Mouse (Mus musculus) embryonic fibroblast, embryonic 13.5 days (primary cell): ENCODE data around the gene Esf1. TPM values are rescaled to one million over a fixed set of nuclear protein-coding genes. Genes with fewer than 3 reads are reported as not detected.
A peak's percentile ranks its signal among the peaks of the same experiment; 100 is the strongest.
"Not testable (repeated sequence)": the region's sequence is repeated elsewhere in the genome, so short reads cannot be mapped to it uniquely, and the experiment has no call there.

Experiments
- H3K27ac ChIP-seq: 2 replicates; pipeline ENCODE4 v1.5.1; 2012; ENCODE audit warnings: low read length, control low read depth, inconsistent platforms; ENCODE audit not compliant: insufficient read depth
- H3K4me1 ChIP-seq: 2 replicates; pipeline ENCODE4 v1.6.1; 2011; ENCODE audit warnings: low read length; ENCODE audit not compliant: control insufficient read depth, insufficient read depth
- H3K4me3 ChIP-seq: 2 replicates; pipeline ENCODE4 v1.5.1; 2011; ENCODE audit warnings: mild to moderate bottlenecking, control low read depth, low read length; ENCODE audit not compliant: insufficient read depth
- CTCF ChIP-seq: IDR thresholded peaks from 2 replicates; pipeline ENCODE4 v1.5.1; 2011; ENCODE audit warnings: mild to moderate bottlenecking, control low read depth, low read length, moderate library complexity, borderline replicate concordance; ENCODE audit not compliant: insufficient read depth
- POLR2A ChIP-seq: IDR thresholded peaks from 2 replicates; pipeline ENCODE4 v1.6.1; 2011; ENCODE audit warnings: low read depth, mild to moderate bottlenecking, control low read depth, low read length, moderate library complexity
- polyA plus RNA-seq: library from polyadenylated mRNA; stranded (reverse); fragments of >200 nt; gene quantifications from 2 replicates; pipeline ENCODE4 v1.2.4, GENCODE M21; 2011; ENCODE audit warnings: low read depth; ENCODE audit not compliant: missing spikeins, insufficient read length

Esf1 gene
- polyA plus RNA-seq, result 29.3 and 32.7 TPM in 2 replicates

DNA sequence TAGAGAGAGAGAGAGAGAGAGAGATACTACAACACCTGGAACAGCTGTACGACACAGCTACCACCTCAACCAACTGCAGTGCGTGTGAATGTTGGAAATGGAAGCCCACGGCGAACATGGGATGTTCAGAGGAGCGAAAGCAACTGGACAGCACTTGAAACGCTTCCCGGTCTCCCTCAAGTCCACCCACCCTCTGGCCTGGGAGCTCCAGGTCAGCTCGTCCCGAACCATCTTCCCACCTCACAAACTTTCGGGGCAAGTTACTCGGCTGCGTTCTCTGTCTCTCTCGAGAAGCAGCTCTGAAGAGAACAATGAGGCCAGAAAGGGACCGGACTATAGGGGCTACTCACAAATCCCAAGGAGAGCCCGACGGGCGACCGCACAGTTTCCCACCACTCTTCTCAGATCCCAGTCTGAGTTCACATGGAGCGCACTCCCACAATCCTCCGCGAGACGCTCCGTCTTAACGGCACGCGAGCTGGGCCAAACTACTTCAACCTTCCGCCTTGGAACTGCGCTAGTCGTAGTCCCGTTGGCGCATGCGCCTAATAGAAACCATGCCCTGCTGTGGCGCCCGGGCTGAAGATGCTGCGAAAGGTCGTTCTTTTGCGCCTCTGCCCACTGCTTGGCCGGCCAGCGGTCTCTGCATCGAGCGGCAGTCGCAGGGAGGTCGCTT lies at the start of gene Esf1, which contains the start of gene Ndufaf5:
Gene Esf1 (minus strand): TSS at position 438 of the 676 bp plus-strand sequence.
Gene Ndufaf5 (plus strand): TSS at position 523 of the 676 bp plus-strand sequence.
- peak within 1 kb of the TSS; percentile 97 for H3K4me3 ChIP-seq
- TF ChIP-seq POLR2A, result peak; percentile 89
- no peak for TF ChIP-seq CTCF
- 0 out of 2 replicates have a peak within 1 kb of the TSS, but pooled peaks have one; percentile 50 for H3K27ac ChIP-seq
- no peaks in the 10 kb centered on the region for H3K4me1 ChIP-seq

GRCm38 (mm10) chr2:140215965-140216364 lies 45.6 kb upstream of the Esf1 start:
- no peak for TF ChIP-seq CTCF
- TF ChIP-seq POLR2A, result no peak
- no peak overlapping the region for H3K27ac ChIP-seq
- H3K4me1 ChIP-seq, result no peaks in the 10 kb centered on the region
- no peak overlapping the region for H3K4me3 ChIP-seq

GRCm38 (mm10) chr2:140215415-140215814 lies 45.1 kb upstream of the Esf1 start:
- Histone ChIP-seq H3K27ac (no peak overlapping the region), H3K4me3 (no peak overlapping the region), H3K4me1 (no peaks in the 10 kb centered on the region)
- TF ChIP-seq CTCF, result no peak
- TF ChIP-seq POLR2A, result no peak

GRCm38 (mm10) chr2:140214519-140215027 lies 44.2 kb upstream of the Esf1 start:
- Histone ChIP-seq H3K4me3 (no peak overlapping the region), H3K4me1 (no peaks in the 10 kb centered on the region), H3K27ac (no peak overlapping the region)
- TF ChIP-seq CTCF (no peak), POLR2A (no peak)

GRCm38 (mm10) chr2:140203756-140204155 lies 33.4 kb upstream of the Esf1 start:
- Histone ChIP-seq H3K27ac (no peak overlapping the region), H3K4me3 (no peak overlapping the region), H3K4me1 (no peaks in the 10 kb centered on the region)
- no peak for TF ChIP-seq POLR2A
- no peak for TF ChIP-seq CTCF

GRCm38 (mm10) chr2:140202573-140202972 lies 32.2 kb upstream of the Esf1 start:
- Histone ChIP-seq H3K4me3 (no peak overlapping the region), H3K27ac (no peak overlapping the region), H3K4me1 (no peaks in the 10 kb centered on the region)
- TF ChIP-seq CTCF (no peak), POLR2A (no peak)

DNA sequence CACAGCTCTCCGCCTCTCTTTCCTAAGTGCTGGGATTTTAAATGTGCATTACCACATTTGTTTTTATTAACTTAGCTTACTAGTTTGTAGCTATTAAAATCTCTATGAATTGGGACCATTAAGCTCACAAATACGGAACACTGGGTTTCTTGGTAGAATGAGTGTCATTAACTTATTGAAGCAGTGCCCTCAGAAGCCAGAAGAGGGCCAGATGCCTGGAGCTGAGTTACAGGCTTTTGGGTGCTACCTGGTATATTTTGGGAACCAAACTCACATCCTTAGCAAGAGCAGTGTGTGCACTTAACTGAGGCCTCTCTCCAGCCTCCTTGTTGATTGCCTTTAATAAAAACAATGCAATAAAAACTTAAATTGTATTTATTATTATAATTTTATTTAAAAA lies 30.3 kb upstream of the Esf1 start:
- no peak overlapping the region for H3K4me3 ChIP-seq
- no peak for TF ChIP-seq POLR2A
- TF ChIP-seq CTCF, result no peak
- no peak overlapping the region for H3K27ac ChIP-seq
- H3K4me1 ChIP-seq, result no peaks in the 10 kb centered on the region

DNA sequence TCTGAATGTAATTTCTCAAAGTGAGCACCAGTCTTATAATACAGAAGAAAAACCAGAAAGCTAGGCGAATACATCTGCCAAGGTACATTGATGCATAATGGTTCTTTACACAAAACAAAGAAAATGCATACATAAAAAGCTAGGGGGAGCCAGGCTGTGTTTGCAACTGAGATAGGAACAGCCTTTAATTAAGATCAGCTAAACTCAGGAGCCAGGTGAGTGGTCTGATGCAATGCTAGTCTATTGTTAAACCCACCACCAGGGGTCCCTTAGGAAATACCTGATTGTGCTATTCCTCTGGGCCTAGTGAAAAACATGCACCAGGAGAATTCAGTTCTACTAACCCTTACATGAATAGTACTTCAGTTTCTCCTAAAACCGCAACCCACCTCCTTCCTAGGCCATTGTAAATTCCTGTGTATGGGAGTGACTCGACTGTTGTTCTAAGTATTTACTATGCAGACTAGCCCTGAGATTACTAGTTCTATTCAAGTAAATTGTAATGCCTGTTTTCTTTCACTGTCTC lies 15.4 kb upstream of the Esf1 start:
- not testable (repeated sequence) for H3K27ac ChIP-seq, H3K4me1 ChIP-seq

DNA sequence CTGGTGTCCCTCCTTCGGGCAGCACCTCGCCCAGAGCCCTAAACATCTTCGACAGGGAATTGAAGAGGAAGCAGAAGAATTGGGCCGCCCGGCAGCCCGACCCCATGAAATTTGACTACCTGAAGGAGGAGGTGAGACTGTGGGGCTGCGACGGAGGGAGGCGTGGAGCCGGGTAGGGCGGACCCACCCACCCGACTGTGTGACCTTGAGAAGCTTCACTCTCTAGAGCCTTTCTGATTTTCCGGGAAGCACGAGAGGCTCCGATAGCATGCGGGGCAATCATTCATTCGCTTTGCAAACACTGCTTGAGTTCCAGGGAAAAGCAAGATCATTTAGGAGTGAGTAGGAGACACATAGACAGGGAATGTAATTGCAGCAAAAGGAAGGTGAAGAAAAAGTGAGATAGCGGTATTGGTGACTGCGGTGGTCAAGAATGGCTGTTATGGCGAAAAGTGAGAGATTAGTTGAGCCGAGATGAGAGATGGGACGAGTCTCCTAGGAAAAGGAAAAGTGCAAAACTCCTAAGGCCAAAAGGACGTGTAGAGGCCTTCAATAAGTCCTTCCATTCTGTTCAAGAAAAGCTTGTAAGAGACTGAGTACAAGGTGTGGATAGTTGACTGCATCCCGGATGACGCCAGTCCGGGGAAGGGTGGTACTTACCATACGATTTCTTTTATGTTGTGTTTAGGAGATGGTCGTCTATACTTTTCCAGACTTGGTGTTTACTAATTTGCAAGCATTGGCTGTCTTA lies 614 bp upstream of the Esf1 start:
- 0 out of 2 replicates have a peak overlapping the region, but pooled peaks have one; percentile 50 for H3K27ac ChIP-seq
- TF ChIP-seq CTCF, result no peak
- TF ChIP-seq POLR2A, result no peak
- peak overlapping the region; percentile 97 for H3K4me3 ChIP-seq
- H3K4me1 ChIP-seq, result no peaks in the 10 kb centered on the region

More for the DNA sequence above, 15.4 kb upstream of the Esf1 start:
- not testable (repeated sequence) for H3K4me3 ChIP-seq

GRCm38 (mm10) chr2:140169057-140169456 lies 1.3 kb downstream of the Esf1 start:
- Histone ChIP-seq H3K4me3 (peak overlapping the region; percentile 13; the same call in 1 of the 2 replicates), H3K4me1 (no peaks in the 10 kb centered on the region), H3K27ac (no peak overlapping the region)
- no peak for TF ChIP-seq POLR2A
- no peak for TF ChIP-seq CTCF
